Mouse (Mus musculus) heart, embryonic 14.5 days (tissue): Measurements from ENCODE around the gene Zcchc14. TPM values are rescaled to one million over a fixed set of nuclear protein-coding genes. Genes with fewer than 3 reads are reported as not detected.
A peak's percentile ranks its signal among the peaks of the same experiment; 100 is the strongest.

Source experiments
- ATAC-seq: fragments of 200-750 bp; cut with Nextera tagmentation; 2 replicates; pipeline ENCODE4 v1.8.0; 2017; ENCODE audit warnings: low read depth, moderate TSS enrichment; ENCODE audit not compliant: insufficient number of reproducible peaks, insufficient read depth, low FRiP score
- H3K27ac ChIP-seq, 2 experiments: fragments of 200-500 bp in 1 of 2; fragments of 300-500 bp in 1 of 2; sonication (generic) in 1 of 2; replicated peaks in 1 of 2; 2 replicates each; pipeline ENCODE4 v1.5.1; 2012 to 2014; ENCODE audit warnings: low read depth in 2 of 2, low read length in 2 of 2, control low read depth in 1 of 2, mild to moderate bottlenecking in 1 of 2, mixed read lengths in 1 of 2; ENCODE audit not compliant: control insufficient read depth in 1 of 2, insufficient read depth in 1 of 2
- H3K27me3 ChIP-seq: fragments of 300-500 bp; sonication (generic); 2 replicates; pipeline ENCODE4 v1.6.1; 2014; ENCODE audit warnings: mild to moderate bottlenecking, low read length, control low read depth; ENCODE audit not compliant: control insufficient read depth, insufficient read depth
- H3K36me3 ChIP-seq: fragments of 300-500 bp; sonication (generic); 2 replicates; pipeline ENCODE4 v1.6.1; 2014; ENCODE audit warnings: mild to moderate bottlenecking, control low read depth, low read length, mixed read lengths; ENCODE audit not compliant: control insufficient read depth, insufficient read depth
- H3K4me1 ChIP-seq, 2 experiments: fragments of 200-500 bp in 1 of 2; fragments of 300-500 bp in 1 of 2; sonication (generic) in 1 of 2; 2 replicates each; pipeline ENCODE4 v1.6.1; 2012 to 2014; ENCODE audit warnings: low read length in 2 of 2, control low read depth in 1 of 2, mixed read lengths in 1 of 2; ENCODE audit not compliant: control insufficient read depth in 2 of 2, insufficient read depth in 2 of 2
- H3K4me2 ChIP-seq: fragments of 300-500 bp; sonication (generic); 2 replicates; pipeline ENCODE4 v1.6.1; 2014; ENCODE audit warnings: mild to moderate bottlenecking, low read length
- H3K4me3 ChIP-seq, 2 experiments: fragments of 200-500 bp in 1 of 2; fragments of 300-500 bp in 1 of 2; sonication (generic) in 1 of 2; 2 replicates each; pipeline ENCODE4 v1.5.1; 2012 to 2014; ENCODE audit warnings: low read length in 2 of 2, mild to moderate bottlenecking in 2 of 2, control low read depth in 1 of 2, low read depth in 1 of 2, moderate library complexity in 1 of 2; ENCODE audit not compliant: control insufficient read depth in 1 of 2, insufficient read depth in 1 of 2
- H3K9ac ChIP-seq: fragments of 300-500 bp; sonication (generic); 2 replicates; pipeline ENCODE4 v1.6.1; 2014; ENCODE audit warnings: mild to moderate bottlenecking, low read length
- H3K9me3 ChIP-seq: fragments of 300-500 bp; sonication (generic); 2 replicates; pipeline ENCODE4 v1.6.1; 2016; ENCODE audit warnings: low read length, control low read depth; ENCODE audit not compliant: control insufficient read depth
- WGBS: fragments of 180-500 bp; shearing (Covaris S2); extraction: QIAGEN DNeasy Blood & Tissue Kit; methylation state at CpG from one replicate; pipeline ENCODE4 v1.1.7; 2014; 5-methylcytosine and 5-hydroxymethylcytosine counted together
- polyA plus RNA-seq: library from polyadenylated mRNA; unstranded; fragments of >200 nt; fragmentation: Nextera tagmentation; extraction: Ambion mirVana; gene quantifications from 2 replicates; pipeline ENCODE4 v1.2.1, GENCODE M21; 2014

Gene Zcchc14
- polyA plus RNA-seq = 12.9 and 13.9 TPM in 2 replicates

DNA sequence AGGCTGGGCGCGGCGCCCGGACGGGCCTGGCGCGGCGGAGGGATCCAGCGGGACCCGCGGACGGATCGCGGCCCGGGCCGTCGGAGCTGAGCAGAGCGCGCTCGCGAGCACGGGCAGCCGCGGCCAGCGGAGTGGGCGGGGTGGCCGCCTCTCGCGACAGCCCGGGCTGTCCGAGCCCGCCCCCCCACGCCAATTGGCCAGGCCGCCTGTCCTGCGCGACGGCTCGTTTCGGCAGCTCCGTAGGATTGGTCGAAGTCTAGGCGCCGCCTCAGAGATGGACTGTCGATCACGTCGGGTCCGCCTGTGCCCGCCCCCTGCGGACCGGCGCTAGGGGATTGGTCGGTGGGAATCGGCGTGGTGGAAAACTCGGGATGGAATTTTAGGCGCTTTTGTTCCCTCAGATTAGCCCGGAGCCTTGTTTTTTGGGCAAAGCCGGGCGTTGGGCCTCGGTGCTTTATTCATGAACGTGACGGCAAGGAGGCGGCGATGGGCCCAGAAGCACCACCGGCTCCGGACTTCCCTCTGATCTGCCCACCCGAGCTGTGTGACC lies at the start of gene Zcchc14:
Gene Zcchc14 (minus strand): TSS at position 128 of the 550 bp plus-strand sequence.
- H3K27ac ChIP-seq = peak within 1 kb of the TSS; percentile 89 to 90
- H3K9ac ChIP-seq = peak within 1 kb of the TSS; percentile 93
- no peaks in the 10 kb centered on the region for H3K9me3 ChIP-seq
- peak; percentile 97 for ATAC-seq
- peak within 1 kb of the TSS; percentile 80 to 89 for H3K4me3 ChIP-seq
- peak within 1 kb of the TSS; percentile 99 for H3K4me2 ChIP-seq
- H3K4me1 ChIP-seq = peaks cover 27 to 43% of the 10 kb centered on the region in 2 experiments
- no peaks in the 10 kb centered on the region for H3K27me3 ChIP-seq
- H3K36me3 ChIP-seq = peaks cover 15% of the 10 kb centered on the region; the same call in 1 of the 2 replicates
- WGBS = under 1% methylated on average over 65 of the region's 67 CpGs

DNA sequence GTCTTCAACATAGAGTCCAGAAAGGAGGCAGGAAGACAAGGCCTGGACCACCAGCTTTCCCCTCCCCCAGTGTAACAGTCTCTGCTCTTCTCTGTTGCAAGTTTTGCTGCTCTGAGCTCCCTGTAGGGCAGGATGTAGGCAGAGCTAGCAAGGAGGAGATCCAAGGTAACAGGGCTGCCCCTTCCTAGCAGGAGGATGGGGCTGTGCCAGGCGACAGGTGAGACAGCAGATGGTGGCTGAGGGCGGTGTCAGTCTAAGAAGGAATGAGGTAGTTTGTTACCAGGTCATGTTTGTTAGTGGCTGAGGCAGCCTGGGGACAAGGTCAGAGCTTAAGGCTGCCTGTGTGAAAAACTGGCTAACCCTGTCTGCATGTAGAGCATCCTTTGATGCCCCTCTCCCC lies 47.2 kb upstream of the Zcchc14 start:
- no peaks in the 10 kb centered on the region for H3K9me3 ChIP-seq
- WGBS = 72% methylated on average over 2 of the region's 2 CpGs

DNA sequence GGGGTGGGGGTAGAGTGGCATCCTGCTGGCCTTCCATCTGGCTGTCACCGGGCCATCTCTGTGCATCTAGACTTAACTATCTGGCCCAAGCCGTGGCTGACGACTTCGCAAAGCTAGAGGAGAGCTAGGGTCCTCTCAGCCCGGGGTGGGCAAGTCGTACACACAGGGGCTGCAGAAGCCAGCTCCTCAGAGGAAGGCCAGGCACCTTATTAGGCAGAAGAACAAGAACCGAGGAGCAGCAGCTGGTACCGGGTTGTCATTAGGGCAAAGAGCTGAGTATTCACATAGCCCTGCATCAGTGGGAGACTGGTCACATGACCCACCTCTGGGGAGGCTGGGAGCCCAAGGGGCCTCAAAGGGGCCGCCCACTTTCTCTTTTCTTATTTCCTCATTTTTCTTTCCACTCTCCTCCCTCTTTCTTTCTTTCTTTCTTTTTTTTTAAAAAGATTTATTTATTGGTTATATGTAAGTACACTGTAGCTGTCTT lies 46.0 kb upstream of the Zcchc14 start:
- Histone ChIP-seq H3K4me3 (peak overlapping the region in 1 of 2 experiments; percentile 13; a peak in 1 of 4 replicates), H3K36me3 (no peaks in the 10 kb centered on the region), H3K9me3 (no peaks in the 10 kb centered on the region), H3K27me3 (no peaks in the 10 kb centered on the region; the same call in 1 of the 2 replicates), H3K27ac (no peak overlapping the region), H3K4me1 (peaks cover 5 to 10% of the 10 kb centered on the region in 2 experiments; a peak in 3 of 4 replicates), H3K9ac (peak overlapping the region; percentile 50), H3K4me2 (peak overlapping the region; percentile 56)
- 9% methylated on average over 9 of the region's 9 CpGs for WGBS
- ATAC-seq = no peak

More for the DNA sequence above, 47.2 kb upstream of the Zcchc14 start:
- peaks cover 5 to 10% of the 10 kb centered on the region in 2 experiments; a peak in 3 of 4 replicates for H3K4me1 ChIP-seq
- H3K9ac ChIP-seq = no peak overlapping the region
- no peak overlapping the region for H3K27ac ChIP-seq
- H3K4me2 ChIP-seq = no peak overlapping the region
- H3K36me3 ChIP-seq = no peaks in the 10 kb centered on the region
- H3K27me3 ChIP-seq = no peaks in the 10 kb centered on the region; the same call in 1 of the 2 replicates
- no peak overlapping the region for H3K4me3 ChIP-seq
- no peak for ATAC-seq

DNA sequence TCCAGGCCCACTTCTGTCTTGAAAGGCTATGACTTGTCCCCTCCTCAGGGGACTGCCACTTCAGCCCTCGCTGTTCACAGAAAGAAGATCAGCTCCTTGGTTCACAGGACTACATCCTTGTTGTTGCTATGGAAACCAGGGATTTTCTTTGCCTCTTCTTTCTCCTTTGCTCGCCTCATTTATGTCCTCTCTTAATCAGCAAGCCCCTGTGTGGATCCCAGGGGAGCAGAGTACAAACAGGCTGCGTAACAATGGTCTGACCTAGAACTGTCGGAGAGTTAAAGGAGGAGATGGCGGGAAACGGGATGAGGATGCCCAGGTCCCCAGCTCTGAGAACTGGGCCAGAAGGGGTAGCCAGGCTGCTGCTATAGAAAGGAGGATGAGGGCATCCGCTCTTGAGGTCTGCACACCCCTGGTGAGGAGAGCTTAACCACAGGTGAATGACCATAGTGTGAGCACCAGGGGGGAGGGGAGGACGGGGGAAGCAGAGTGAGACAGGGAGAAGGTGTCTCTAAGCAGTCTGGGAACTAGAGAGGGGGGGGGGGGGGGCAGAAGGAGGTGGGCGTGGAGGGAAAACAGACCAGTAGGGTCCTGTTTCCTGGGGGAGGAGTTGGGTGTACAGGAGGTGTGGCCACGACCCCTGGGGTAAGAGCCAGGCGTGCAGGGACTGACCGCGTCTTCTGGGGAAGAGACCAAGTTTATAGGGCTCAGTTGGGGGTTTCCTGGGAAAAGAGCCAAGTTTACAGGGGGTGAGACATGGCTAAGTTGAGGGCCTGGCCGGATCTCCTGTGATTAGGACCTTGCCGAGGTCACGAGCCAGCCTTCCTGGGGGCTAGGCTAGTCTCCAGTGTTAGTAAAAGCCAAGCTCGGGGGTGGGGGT lies 45.3 kb upstream of the Zcchc14 start:
- ATAC-seq = no peak

DNA sequence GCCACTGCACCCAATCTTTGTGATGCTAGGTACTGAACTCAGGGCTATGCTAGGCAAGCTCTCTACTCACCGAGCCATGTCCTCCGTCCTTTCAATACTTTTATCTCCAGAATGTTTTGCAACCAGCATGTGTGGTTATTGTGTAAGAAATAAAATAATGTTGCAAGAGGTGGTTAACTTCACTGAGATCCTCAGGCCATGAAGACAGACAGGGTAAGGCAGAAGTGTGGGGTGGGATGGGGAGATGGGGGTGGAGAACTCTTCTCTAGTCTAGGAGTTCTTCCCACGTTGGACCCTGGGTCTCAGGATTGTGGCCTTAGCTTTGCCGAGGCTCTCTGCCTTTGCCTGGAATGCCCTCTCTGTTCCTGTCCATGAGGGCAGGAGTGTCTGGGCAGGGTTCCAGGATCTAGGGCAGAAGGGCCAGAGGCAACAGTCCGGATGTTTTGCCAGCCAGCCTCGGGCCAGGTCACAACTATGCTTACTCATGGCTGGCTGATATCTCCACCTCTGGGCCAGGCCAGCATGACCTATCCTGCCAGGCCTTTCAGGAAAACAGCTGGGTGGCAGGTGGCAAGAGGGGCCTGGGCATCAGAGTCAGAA lies 43.0 kb upstream of the Zcchc14 start:
- WGBS = 49% methylated on average over 6 of the region's 6 CpGs
- Histone ChIP-seq H3K27me3 (no peaks in the 10 kb centered on the region; the same call in 1 of the 2 replicates), H3K9ac (no peak overlapping the region), H3K4me1 (peaks cover 5 to 10% of the 10 kb centered on the region in 2 experiments; a peak in 3 of 4 replicates), H3K4me2 (no peak overlapping the region), H3K9me3 (no peaks in the 10 kb centered on the region), H3K4me3 (no peak overlapping the region), H3K27ac (no peak overlapping the region), H3K36me3 (no peaks in the 10 kb centered on the region)
- ATAC-seq = no peak

More for the DNA sequence above, 45.3 kb upstream of the Zcchc14 start:
- Histone ChIP-seq H3K36me3 (no peaks in the 10 kb centered on the region), H3K27me3 (no peaks in the 10 kb centered on the region; the same call in 1 of the 2 replicates), H3K4me2 (peak overlapping the region; percentile 56), H3K4me1 (peaks cover 5 to 10% of the 10 kb centered on the region in 2 experiments; a peak in 3 of 4 replicates), H3K27ac (no peak overlapping the region), H3K9ac (peak overlapping the region; percentile 50), H3K9me3 (no peaks in the 10 kb centered on the region), H3K4me3 (peak overlapping the region; percentile 6 to 13; a peak in 2 of 4 replicates)
- 5% methylated on average over 15 of the region's 17 CpGs for WGBS

DNA sequence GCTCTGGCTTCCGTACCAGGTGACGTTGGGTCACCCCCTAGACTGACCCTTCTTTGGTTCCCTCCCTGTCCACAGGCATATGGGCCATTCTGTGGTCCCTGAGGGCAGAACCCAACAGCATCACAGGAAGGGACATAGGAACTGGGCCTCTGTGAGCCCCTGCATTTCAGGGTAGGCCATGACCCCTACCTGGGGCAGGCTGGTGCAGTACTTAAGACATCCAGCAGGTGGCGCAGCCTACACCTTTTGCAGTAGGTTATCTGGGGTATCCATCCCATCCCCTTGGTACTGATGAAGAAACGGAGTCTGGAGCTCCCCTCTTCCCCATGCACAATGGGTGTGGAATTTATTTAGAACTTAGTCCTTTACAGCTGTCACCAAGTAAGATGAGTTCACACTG lies 41.8 kb upstream of the Zcchc14 start:
- no peak for ATAC-seq
- no peak overlapping the region for H3K4me2 ChIP-seq
- 54% methylated on average over 4 of the region's 4 CpGs for whole genome bisulfite sequencing

DNA sequence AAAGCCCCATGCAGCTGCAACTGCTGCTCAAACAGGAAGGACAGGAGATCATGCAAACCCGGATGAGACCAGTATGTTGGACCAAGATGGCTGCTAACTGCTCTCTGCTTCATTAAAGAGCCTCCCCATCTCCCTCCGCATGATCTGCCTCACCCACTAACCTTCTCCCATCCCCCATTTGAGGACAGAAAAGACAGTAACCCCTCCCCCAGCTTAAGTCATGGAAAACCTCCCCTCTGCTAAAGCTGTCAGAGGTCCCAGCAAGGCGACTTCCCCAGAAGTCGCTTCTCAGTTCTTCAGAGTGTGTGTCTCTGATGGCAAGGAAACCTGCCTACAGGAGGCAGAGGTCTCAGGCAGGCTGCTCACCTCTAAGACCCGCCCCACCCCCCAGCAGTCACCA lies 35.8 kb upstream of the Zcchc14 start:
- H3K4me3 ChIP-seq = no peak overlapping the region
- H3K9me3 ChIP-seq = no peaks in the 10 kb centered on the region
- H3K27me3 ChIP-seq = no peaks in the 10 kb centered on the region
- no peak overlapping the region for H3K27ac ChIP-seq
- no peak overlapping the region for H3K4me2 ChIP-seq
- no peak for ATAC-seq
- H3K9ac ChIP-seq = no peak overlapping the region
- WGBS = 32% methylated on average over 5 of the region's 5 CpGs
- no peaks in the 10 kb centered on the region for H3K36me3 ChIP-seq
- peaks cover 8 to 9% of the 10 kb centered on the region in 2 experiments; a peak in 3 of 4 replicates for H3K4me1 ChIP-seq

More for the DNA sequence above, 41.8 kb upstream of the Zcchc14 start:
- no peaks in the 10 kb centered on the region for H3K36me3 ChIP-seq
- peaks cover 5 to 10% of the 10 kb centered on the region in 2 experiments; a peak in 3 of 4 replicates for H3K4me1 ChIP-seq
- no peaks in the 10 kb centered on the region for H3K9me3 ChIP-seq
- H3K4me3 ChIP-seq = no peak overlapping the region
- no peaks in the 10 kb centered on the region; the same call in 1 of the 2 replicates for H3K27me3 ChIP-seq
- H3K9ac ChIP-seq = no peak overlapping the region
- no peak overlapping the region for H3K27ac ChIP-seq
